Mouse (Mus musculus) lung, postnatal 0 days (tissue): ENCODE data around the gene Reck.
A peak's percentile ranks its signal among the peaks of the same experiment; 100 is the strongest.

Source experiments
- CTCF ChIP-seq: IDR thresholded peaks from 2 replicates; pipeline ENCODE4 v1.5.1; 2016; ENCODE audit warnings: antibody characterized with exemption, mild to moderate bottlenecking
- EP300 ChIP-seq: IDR thresholded peaks from 2 replicates; pipeline ENCODE4 v1.6.1; 2016; ENCODE audit warnings: antibody characterized with exemption, mild to moderate bottlenecking, control low read depth

- peak; percentile 99 for TF ChIP-seq CTCF
- TF ChIP-seq EP300, result no peak
Measured at GRCm38 (mm10) chr4:43982053-43982732, 106.9 kb downstream of the Reck start.
